22 mouse cellular contexts compared by ENCODE assay signal in the genomic region with DNA sequence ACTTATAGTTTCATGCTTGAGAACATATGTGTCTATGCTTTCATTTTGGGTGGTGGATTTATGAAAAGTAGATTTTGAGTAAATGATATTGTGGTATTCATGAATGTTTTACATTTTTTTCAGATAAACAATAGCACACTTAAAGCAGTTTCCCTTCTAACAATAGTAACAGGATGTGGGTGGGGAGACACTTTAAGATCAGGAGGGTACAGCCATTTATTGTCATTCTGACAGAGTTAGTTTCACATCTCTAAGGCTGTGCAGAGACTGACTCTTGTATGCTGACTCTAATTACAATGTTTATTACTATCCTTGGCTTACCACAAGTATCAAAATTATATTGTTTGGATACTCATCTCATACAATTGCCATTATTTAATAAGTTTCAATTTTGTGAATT.
"Had no signal": no experiment of that assay in that cellular context is flagged by ENCODE, and none has a peak within 500 bp of the region (broad histone marks: within the 10 kb centered on the region; RNA-seq: fewer than 3 reads in every experiment).

No protein-coding gene starts in this region.

- H3K27ac ChIP-seq: gastrocnemius, adult 2 months; heart, adult 2 months; heart, embryonic 13.5 days; heart, embryonic 15.5 days; hindbrain, embryonic 13.5 days; hindbrain, embryonic 15.5 days; hindbrain, postnatal 0 days; layer of hippocampus, adult 2 months; left cerebral cortex, adult 2 months; limb, embryonic 10.5 days; limb, embryonic 12.5 days; liver, embryonic 13.5 days had no signal

- DNase-seq: gastrocnemius, adult 2 months; gastrocnemius, postnatal 10 days; gastrocnemius, postnatal 25 days; heart, adult 2 months; heart, postnatal 14 days; heart, postnatal 36 days; kidney, adult 11 months; kidney, adult 8-10 months; kidney, postnatal 14 days; kidney, postnatal 36 days; liver; liver, embryonic 13.5 days had no signal

- ATAC-seq: hindbrain, postnatal 0 days; intestine, embryonic 16.5 days had no signal

- H3K4me1 ChIP-seq: heart, embryonic 13.5 days; heart, embryonic 15.5 days; hindbrain, embryonic 13.5 days; hindbrain, embryonic 15.5 days; limb, embryonic 10.5 days; limb, embryonic 12.5 days; liver, embryonic 13.5 days had no signal

- H3K4me3 ChIP-seq: gastrocnemius, adult 2 months; heart, adult 2 months; heart, embryonic 13.5 days; heart, embryonic 15.5 days; hindbrain, embryonic 13.5 days; hindbrain, embryonic 15.5 days; layer of hippocampus, adult 2 months; left cerebral cortex, adult 2 months; limb, embryonic 10.5 days; limb, embryonic 12.5 days; liver, embryonic 13.5 days had no signal

- H3K27me3 ChIP-seq: heart, embryonic 13.5 days; heart, embryonic 15.5 days; hindbrain, embryonic 13.5 days; hindbrain, embryonic 15.5 days; limb, embryonic 12.5 days; liver, embryonic 13.5 days had no signal

- H3K36me3 ChIP-seq: heart, embryonic 13.5 days; heart, embryonic 15.5 days; hindbrain, embryonic 13.5 days; hindbrain, embryonic 15.5 days; limb, embryonic 10.5 days; limb, embryonic 12.5 days; liver, embryonic 13.5 days had no signal
